Mouse (Mus musculus) left cerebral cortex, adult 11 months (tissue): Measurements from ENCODE around the gene Gm45717.

Experiments
- DNase-seq: peaks from one replicate; pipeline ENCODE4 v3.0.0; 2022; ENCODE audit warnings: low spot score

Gm45717 gene

DNA sequence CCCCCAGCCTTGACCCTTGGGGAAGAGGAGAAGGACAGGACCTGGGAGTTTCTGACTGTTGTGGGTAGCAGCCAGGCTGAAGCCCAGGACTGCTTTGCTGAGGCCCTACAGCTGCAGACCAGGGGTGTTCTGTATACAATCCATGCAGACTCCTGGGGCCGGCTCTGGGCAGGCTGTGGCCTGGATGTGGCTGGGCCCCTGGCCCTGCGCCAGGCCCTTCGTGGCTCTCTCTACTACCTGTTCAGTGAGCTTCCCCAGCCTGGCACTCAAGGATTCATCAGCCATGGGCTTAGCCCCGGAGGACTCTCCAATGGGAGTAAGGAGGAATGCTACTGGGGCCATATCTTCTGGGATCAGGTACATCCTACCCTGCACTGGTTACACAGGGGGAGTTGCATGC is 12.4 kb downstream of the Gm45717 start:
- DNase-seq: no peak

DNA sequence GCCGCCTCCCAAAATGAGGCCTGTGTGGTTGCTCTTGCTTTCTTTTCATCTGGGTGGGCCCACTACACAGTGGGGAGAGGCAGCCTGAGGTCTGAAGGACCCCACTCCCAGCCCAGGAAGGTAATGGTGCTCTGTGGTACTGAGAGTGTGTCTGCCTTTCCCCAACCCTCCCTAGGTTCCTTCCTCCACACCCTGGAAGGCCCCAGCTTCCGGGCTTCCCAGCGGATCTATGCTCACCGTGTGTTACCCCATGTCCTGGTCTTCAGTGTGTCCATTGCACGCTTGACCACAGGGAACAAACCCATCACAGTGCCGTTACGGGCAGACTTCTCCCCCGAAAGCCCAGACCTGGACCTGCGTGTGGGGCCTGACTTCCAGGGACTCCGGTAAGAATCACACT is 12.9 kb downstream of the Gm45717 start:
- no peak for DNase-seq

DNA sequence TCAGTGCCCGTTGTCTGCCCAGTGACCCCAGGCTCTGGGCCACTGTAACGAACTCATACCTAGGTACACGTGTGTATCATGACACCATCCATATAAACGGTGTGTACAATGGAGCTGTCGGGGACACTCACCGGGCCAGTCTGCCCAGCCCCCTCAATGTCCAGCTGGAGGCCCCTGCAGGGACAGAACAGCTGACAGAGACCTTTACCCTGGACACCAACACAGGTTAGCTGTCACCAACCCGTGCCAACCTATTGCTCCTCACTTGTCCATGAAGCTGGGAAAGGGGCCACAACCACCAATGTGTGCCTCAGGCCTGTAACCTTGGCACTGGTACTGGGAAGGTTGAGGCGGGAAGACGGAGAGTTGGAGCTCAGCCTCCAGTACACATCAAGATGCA is 13.4 kb downstream of the Gm45717 start:
- no peak for DNase-seq

DNA sequence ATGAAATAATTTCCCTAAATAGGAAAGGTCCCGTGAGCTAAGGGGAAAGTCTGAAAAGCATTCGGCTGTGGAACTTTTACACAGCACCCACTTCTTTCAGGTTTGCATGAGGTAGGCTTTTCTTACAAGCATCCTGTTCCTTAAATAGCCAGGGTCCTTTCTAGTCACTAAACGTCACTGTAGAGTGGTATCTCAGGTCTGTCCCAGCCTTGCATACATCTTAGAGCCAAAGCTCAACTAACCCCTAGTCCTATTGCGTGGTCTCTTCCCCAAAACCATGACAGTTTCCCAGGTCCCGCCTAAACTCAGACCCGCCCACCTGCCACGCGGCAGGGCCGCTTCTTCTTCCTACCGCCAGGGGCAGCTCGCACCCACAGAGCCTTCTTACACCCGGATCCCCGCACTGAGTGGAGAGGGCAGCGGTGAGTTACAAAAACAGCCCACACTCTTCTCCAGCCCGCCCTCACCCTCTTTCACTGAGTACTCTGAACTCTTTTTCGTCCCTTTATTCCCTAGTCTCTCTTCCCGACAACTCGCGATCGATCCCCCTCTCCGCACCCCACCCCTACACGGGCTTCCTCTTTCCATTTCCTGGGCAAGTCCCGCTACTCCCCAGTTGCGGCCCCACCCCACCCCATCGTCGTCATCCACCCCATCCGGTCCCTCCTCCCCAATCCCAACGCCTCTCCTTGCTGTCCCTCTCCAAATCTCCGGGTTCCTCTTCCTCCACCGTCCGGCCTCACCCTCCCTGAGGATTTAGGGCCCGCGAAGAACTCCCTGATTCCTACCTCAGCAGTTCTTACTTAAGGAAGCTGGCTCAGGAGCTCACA is 14.3 kb downstream of the Gm45717 start, which contains the start of gene Pgghg:
Pgghg (plus strand) TSS at position 170 of the 830 bp plus-strand sequence.
- DNase-seq: no peak

DNA sequence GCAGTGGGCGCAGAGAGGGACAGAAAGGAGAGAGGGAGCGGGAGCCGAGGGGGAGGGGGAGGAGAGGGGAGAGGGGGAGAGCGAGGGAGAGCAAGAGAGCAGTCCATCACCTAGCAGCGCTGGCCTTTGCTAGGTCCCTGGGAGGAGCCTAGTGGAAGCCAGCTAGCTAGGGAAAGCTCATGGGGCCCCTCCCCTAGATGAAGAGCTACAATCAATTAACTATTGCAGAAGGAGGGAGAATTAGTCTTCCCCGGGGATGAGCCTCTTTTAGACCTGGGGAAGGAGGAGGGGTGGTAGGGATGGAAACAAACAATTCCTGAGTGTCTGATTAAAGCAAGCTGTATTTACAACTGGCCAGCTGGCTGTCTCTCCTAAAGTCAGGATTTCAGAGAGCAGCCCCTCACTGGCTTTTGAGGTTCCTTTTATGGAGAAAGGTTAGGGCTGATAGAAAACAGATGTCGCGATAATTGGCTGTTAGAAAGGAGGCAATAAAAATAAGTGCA is 16.0 kb downstream of the Gm45717 start:
- no peak for DNase-seq

DNA sequence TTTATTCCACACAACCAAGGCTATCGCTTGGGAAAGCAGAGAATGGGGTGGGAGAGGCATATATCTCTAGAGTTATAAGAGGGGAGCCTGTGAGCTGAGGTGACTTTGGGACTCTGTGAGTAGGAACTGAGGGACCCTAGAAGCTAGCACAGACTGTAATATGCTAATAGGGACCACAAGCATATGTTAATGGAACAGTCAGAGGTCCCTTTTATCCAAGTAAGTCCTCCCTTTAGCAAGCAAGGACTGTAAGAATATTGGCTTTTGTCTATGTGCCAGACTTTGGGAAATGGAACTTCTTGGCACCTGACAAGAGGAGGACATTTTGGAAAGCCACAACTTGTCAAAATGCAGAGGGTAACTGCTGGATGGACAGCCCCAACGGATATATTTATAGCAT is 16.8 kb downstream of the Gm45717 start:
- no peak for DNase-seq

DNA sequence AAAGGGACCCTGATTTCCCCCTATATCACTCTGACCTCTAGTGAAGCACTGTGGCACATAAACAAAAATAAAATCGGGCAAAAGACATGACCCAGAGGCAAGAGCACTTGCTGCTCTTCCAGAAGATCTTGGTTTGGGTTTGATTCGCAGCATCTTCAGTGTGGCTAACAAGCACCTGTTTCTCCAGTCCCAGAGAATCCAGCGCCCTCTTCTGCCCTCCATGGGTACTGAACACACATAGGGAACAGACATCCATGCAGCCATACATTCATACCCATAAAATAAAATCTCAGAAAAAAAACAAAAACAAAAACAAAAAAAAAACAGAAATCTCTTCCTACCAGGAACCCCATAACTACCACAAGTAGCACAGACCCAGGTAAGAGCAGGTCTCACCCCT is 17.3 kb downstream of the Gm45717 start:
- DNase-seq: no peak

DNA sequence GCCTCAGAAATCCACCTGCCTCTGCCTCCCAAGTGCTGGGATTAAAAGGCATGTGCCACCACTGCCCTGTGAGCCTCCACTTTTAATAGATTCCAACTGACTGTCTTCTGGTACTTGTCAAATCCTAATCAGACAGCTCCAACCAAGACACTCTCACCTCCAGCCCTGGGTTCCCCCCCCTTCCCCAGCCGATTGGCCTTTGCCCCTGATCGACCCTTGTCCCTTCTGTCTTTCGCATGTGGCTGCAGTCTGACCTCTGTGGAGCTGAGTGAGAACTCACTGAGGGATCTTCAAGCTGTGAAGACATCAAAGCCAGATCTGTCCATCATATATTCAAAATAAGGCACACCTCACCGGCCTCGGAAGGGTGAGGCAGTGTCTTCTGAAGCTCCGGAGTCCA is 28.6 kb downstream of the Gm45717 start:
- no peak for DNase-seq

DNA sequence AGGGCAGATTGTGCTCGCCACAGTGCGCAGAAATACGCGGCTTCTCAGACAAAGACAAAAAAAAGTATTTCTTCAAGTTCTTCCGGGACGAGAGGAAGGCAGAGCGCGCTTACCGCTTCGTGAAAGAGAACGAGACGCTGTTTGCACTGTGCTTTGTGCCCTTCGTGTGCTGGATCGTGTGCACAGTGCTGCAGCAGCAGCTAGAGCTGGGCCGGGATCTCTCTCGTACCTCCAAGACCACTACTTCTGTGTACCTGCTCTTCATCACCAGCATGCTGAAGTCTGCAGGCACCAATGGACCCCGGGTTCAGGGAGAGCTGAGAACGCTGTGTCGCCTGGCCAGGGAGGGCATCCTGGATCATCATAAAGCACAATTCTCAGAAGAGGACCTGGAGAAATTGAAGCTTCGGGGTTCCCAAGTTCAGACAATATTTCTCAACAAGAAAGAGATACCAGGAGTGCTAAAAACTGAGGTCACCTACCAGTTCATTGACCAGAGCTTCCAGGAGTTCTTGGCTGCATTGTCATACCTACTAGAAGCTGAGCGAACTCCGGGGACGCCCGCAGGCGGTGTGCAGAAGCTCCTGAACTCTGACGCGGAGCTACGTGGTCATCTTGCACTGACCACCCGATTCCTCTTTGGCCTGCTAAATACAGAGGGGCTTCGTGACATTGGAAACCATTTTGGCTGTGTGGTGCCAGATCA is 32.5 kb downstream of the Gm45717 start:
- DNase-seq: no peak

DNA sequence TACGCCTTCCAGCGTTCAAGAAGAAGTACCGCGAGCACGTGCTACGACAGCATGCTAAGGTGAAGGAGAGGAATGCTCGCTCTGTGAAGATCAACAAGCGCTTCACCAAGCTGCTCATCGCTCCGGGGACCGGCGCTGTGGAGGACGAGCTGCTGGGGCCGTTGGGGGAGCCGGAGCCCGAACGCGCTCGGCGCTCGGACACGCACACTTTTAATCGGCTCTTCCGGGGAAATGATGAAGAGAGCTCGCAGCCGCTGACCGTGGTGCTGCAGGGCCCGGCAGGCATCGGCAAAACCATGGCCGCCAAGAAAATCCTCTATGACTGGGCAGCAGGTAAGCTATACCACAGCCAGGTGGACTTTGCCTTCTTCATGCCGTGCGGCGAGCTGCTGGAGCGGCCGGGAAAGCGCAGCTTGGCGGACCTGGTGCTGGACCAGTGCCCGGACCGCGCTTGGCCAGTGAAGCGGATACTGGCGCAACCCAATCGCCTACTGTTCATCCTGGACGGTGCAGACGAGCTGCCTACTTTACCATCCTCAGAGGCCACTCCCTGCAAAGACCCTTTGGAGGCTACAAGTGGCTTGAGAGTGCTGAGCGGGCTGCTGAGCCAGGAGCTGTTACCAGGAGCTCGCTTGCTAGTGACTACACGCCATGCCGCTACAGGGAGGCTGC is 33.2 kb downstream of the Gm45717 start:
- no peak for DNase-seq

DNA sequence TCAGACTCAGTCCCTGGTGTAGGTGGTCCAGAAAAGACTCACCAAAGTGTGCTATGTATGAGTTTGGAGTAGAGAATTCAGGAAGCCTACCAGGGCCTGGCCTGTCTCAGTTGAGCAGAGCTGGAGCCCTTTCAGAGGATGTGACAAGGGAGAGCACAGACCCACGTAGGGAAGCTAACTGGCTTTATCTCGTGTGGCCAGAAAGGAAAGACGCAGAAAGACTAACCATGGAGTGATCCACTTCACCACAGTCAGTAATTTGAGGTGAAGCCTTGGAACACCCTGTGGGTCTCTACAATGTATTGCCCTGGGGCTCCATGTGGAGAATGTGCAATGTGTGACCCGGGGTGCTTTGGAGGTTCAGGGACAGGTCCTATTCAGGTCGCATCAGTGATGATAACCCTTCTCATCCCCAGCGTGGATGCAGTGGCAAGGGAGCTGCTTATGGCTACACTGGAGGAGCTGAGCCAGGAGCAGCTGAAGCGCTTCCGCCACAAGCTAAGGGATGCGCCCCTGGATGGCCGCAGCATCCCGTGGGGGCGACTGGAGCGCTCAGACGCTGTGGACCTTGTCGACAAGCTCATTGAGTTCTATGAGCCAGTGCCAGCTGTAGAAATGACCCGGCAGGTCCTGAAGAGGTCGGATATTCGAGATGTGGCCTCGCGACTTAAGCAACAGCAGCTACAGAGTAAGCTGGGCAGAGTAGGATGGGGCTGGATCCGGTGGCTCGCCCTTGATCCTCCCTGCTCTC is 34.3 kb downstream of the Gm45717 start:
- no peak for DNase-seq

DNA sequence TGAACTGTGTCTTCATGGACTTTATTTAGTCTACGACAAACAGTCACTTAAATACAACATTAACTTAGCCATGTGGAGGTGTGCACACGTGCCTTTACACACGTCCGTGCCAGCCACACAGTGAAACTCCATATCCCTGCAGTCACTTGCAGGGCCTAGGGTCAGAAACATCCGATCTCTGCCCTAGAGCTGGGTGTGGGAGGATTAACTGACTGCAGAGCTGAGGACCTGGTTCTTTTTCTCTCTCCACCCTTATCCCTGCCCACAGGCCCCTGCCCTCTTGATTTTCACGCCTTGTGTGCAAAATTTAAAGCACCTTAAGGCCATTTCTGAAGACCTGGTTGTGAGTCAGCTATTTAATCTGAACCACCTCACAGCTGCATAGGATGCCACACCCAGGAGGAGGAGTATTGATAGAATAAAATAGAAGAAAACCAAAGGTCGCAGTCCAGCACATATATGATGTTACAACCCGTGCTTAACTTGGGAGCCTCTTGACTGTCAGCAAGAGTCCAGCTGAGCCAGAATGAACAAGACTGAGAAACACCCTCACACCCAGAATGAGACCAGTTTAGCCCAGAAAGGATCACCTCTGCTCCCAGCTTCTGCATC is 35.2 kb downstream of the Gm45717 start, which contains the start of gene Nlrp6:
Nlrp6 (plus strand) TSS at position 485 of the 612 bp plus-strand sequence.
- DNase-seq: no peak

DNA sequence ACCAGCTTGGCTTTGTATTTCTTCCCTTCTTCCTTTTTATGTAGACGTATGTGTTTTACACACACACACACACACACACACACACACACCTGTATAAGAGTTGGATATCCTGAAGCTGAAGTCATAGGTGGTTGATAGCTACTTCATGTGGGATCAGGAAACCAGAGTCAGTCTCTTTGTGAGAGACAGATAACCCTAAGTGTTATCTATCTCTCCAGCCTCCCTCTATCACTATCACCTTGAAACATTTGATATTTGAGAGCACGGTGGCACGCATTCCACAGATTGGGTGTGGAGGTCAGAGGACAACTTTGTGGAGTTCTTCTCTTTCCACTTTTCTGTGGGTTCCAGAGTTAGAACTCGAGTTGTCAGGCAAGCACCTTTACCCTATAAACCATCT is 35.8 kb downstream of the Gm45717 start:
- DNase-seq: no peak

DNA sequence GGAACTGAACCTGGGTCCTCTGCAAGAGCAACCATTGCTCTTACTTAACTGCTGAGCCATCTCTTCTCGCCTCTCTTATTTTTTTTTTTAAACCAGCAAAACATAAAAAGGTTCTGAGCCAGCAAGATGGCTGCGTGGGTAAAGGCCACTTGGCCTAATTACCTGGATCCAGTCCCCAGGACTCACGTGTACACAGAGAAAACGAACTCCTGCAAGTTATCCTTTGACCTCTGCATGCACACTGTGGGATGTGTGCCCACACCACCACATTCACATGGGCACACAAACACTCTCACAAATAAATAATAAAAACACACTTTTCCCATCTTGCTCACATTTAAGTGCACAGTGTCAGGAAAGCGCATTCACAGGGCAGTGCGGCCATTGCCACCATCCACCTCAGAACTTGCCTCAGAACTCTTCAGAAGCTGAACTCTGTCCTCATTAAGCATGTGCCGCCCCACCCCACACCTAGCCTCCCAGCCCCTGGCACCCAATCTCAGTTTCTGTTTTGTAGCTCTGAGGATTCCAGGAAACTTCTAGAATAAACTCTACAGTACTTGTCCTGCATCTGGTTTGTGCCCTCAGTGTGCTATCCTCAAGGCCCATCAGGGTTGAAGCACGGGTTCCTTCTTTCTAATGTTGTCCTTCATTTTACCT is 41.6 kb downstream of the Gm45717 start:
- no peak for DNase-seq

DNA sequence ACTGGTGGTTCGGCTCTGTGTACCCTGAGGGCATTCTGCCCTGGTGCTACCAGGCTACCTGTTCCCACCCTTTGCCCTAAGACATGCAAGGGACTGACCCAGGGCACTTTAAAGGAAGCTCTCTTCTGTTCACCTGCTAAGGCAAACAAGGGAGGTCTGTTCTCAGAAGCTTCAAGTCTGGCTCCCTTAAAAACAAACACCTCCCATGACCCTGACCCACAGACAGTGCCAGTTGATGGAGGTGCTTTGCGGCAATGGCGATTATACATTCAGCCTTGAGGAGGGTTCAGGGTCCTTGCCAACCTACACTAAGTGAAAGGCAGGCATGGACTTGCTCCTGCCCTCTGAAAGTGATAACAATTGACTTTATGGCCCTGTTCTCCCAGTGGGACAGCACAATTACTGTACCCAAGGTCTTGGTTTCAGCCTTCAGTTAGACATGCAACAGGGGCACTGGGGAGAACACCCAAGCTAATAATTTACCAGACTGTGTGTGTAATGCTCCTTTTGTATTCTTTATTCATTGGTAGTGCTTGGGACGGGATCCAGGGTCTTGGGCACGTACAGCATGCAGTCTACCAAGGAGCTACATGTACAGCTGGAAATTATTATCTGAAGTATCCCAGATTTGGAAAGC is 42.8 kb downstream of the Gm45717 start:
- no peak for DNase-seq

DNA sequence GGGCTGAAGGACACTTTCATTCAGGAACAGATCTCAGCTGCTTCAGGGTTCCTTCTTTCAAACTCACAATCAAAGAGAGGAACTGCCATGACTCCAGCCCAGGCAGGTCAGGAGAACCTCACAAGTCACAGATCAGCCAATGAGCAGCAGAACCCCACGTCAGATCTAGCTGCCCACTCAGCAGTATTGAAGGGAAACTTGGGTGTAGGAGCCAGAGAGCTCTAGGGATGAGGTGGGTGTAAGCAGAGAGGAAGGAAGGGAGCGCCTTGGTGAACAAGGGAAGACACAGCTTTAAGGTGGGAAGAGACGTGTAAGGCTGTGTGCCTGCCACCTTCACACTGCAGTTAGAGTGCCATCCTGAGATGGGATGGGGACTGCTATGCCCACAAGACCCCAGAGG is 43.4 kb downstream of the Gm45717 start:
- DNase-seq: peak; percentile 32

DNA sequence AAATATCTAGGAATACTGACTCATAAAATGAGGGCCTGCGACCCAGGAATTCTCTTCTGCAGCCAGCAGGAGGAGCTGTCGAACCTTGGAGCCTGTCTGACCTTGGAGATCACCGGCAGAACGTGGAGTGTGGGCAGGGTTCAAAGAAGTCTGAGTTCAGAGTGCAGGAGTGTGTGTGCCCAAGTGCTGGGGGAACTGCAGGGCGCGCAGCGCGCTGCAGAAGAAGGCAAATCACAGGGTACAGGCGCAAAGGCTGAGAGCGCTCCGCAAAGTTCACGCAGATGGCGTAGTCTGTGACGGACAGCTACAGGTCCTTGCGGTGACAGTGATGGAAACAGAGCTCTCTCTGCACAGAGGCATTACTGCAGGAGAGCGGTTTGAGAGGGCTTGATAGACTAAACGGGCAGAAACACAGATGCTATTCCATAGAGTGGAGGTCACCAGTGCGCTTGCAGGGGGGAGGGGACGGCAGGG is 47.1 kb downstream of the Gm45717 start:
- peak; percentile 36 for DNase-seq

DNA sequence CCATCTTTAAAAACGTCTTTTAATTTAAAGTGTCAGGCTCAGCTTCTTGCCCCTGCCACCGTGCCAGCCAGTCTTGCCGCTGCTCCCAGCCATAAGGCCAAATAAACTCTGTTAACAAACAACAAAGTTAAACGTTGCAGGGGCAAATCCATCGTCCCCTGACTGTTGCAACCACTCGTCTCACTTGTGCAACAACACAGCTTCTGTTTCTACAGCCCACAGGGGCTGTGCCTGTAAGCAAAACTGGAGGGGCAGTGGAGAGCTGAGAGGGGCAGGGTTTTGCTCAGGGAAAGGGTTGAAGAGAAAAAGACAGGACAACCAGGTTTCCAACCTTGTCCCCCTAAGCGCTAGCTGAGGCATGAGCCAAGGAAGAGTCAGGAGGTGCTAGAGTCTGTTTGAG is 47.6 kb downstream of the Gm45717 start:
- DNase-seq: no peak

DNA sequence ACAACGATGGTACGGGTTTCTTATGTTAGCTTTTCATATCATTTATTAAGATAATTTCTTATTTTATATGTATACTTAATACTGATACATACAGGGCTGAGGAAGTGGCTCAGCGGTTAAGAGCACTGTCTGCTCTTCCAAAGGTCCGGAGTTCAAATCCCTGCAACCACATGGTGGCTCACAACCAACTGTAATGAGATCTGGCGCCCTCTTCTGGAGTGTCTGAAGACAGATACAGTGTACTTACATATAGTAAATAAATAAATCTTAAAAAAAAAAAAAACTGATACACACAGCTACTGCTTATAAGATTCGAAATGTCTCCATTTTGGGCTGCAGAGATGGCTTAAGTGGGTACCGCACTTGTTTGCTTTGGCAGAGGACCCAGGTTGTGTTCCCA is 48.0 kb downstream of the Gm45717 start:
- no peak for DNase-seq

DNA sequence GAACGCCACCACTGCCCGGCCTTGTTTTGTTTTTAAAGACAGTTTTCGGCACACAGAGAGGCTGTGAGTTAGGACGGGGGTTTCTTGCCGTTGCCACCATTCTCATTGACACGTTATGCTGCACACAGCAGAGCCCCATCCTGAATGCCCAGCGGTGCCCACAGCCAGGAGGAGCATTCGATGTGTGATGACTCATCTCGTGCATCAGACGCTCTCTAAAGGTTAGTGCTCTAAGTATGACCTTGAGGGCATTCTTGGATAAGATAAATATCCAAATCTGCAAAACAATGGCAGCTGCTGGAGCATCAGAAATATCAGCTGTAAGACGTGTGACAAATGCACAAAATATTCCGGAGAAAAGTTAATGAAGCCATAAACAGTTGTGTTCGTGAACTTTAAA is 48.6 kb downstream of the Gm45717 start:
- DNase-seq: no peak
